In the genomic region with DNA sequence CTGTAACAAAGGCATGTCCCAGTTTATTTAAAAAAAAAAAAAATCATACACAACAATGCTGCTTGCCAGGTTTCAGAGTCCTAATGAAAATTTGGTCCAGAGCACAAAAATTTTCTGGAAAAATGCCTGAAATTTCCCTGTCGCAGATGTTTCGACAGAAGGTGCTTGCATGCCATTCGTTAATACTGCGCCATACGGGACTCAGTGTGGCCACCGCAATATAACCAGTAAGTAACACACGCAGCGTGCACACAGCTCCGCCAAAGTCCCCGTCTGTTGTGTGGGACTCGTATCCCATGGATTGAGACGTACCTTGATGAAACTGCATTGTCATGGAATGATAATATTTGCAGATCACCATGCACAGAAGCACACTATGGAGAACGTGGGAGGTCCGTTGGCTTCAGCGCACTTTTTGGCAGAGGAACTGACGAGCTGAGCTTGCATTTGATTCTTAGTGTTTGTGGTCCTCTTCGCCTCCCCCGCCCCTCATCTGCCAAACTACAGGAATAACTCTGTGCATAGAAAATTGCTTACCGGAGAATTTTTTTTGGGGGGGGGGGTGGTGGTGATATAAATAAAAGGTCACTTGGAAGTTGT, we compare ENCODE assay signal across 9 mouse cellular contexts.
DNase-seq lines count a peak whose midpoint lies in the region; ATAC-seq lines count a peak whose summit lies in the region.
"Had no signal": no experiment of that assay in that cellular context is flagged by ENCODE, and none has a peak within 500 bp of the region (broad histone marks: within the 10 kb centered on the region; RNA-seq: fewer than 3 reads in every experiment).

No protein-coding gene starts in this region.

- 93% methylated on average over 19 of the region's 19 CpGs for WGBS in midbrain, embryonic 11.5 days
- WGBS in midbrain, embryonic 13.5 days: 85% methylated on average over 19 of the region's 19 CpGs

- H3K27ac ChIP-seq in midbrain, embryonic 11.5 days (ENCODE audit: low read depth, low read length): no peak overlapping the region
- no peak overlapping the region for H3K27ac ChIP-seq in midbrain, embryonic 13.5 days

- no peak overlapping the region for H3K9ac ChIP-seq in midbrain, embryonic 11.5 days (ENCODE audit: low read length)
- H3K9ac ChIP-seq in midbrain, embryonic 13.5 days (replicated peaks): no peak overlapping the region

- no peak overlapping the region for H3K4me2 ChIP-seq in midbrain, embryonic 11.5 days
- H3K4me2 ChIP-seq in midbrain, embryonic 13.5 days (replicated peaks): no peak overlapping the region

- no peaks in the 10 kb centered on the region for H3K36me3 ChIP-seq in midbrain, embryonic 11.5 days (ENCODE audit: control insufficient read depth, insufficient read depth, low read length)
- no peaks in the 10 kb centered on the region for H3K36me3 ChIP-seq in midbrain, embryonic 13.5 days

- H3K4me1 ChIP-seq in midbrain, embryonic 11.5 days (ENCODE audit: control insufficient read depth, insufficient read depth, low read length): no peaks in the 10 kb centered on the region
- H3K4me1 ChIP-seq in midbrain, embryonic 13.5 days (replicated peaks): peaks cover 20% of the 10 kb centered on the region
- H3K4me1 ChIP-seq: megakaryocyte, embryonic 14.5 days had no signal

- H3K4me3 ChIP-seq in midbrain, embryonic 11.5 days (ENCODE audit: low read depth, low read length): no peak overlapping the region
- no peak overlapping the region for H3K4me3 ChIP-seq in midbrain, embryonic 13.5 days (replicated peaks)
- H3K4me3 ChIP-seq: megakaryocyte, embryonic 14.5 days had no signal

- ATAC-seq in midbrain, embryonic 11.5 days (ENCODE audit: low FRiP score): no peak
- no peak for ATAC-seq in midbrain, embryonic 13.5 days

- H3K27me3 ChIP-seq in midbrain, embryonic 11.5 days (ENCODE audit: control insufficient read depth, insufficient read depth, low read length): no peaks in the 10 kb centered on the region
- H3K27me3 ChIP-seq in midbrain, embryonic 13.5 days: no peaks in the 10 kb centered on the region
- H3K27me3 ChIP-seq: megakaryocyte, embryonic 14.5 days had no signal

- H3K9me3 ChIP-seq in midbrain, embryonic 11.5 days (ENCODE audit: control insufficient read depth, low read length): no peaks in the 10 kb centered on the region
- no peaks in the 10 kb centered on the region for H3K9me3 ChIP-seq in midbrain, embryonic 13.5 days
- H3K9me3 ChIP-seq: megakaryocyte, embryonic 14.5 days had no signal

- DNase-seq in midbrain, embryonic 11.5 days (ENCODE audit: low spot score, missing footprints): peak; percentile 79
- DNase-seq in cerebellum, adult 9-10 months: peak; percentile 96
- peak; percentile 58 for DNase-seq in layer of hippocampus, adult 9-10 months (ENCODE audit: low spot score)
- peak; percentile 18 to 22 for DNase-seq in right cerebral cortex, postnatal 36 days (ENCODE audit: low spot score in 2 of 2)
- DNase-seq in heart, adult 8-10 months (ENCODE audit: low spot score): no peak
- DNase-seq in thymus, adult 18-20 months: no peak
- DNase-seq: retina, postnatal 1 day had no signal

Comparison
In these comparisons a context has a peak if more than half of its experiments do, and no peak if none do; other contexts are left out.
1. DNase-seq: peak in midbrain, embryonic 11.5 days (single experiment), cerebellum, adult 9-10 months (single experiment), layer of hippocampus, adult 9-10 months (single experiment) and right cerebral cortex, postnatal 36 days (2 of 2); none in heart, adult 8-10 months (single experiment) and thymus, adult 18-20 months (0 of 2).